Mouse (Mus musculus) lung, embryonic 16.5 days (tissue): ENCODE measurements around the gene Tsc22d3. TPM values are rescaled to one million over a fixed set of nuclear protein-coding genes. Genes with fewer than 3 reads are reported as not detected.
"Not testable (repeated sequence)": the region's sequence is repeated elsewhere in the genome, so short reads cannot be mapped to it uniquely, and the experiment has no call there.

Source experiments
- ATAC-seq: fragments of 200-750 bp; cut with Nextera tagmentation; 2 replicates; pipeline ENCODE4 v1.8.0; 2017; ENCODE audit warnings: low read depth, mild to moderate bottlenecking, moderate library complexity
- H3K27ac ChIP-seq: fragments of 300-500 bp; sonication (generic); 2 replicates; pipeline ENCODE4 v1.5.1; 2014; ENCODE audit warnings: mild to moderate bottlenecking, control low read depth, low read length
- H3K27me3 ChIP-seq: fragments of 300-500 bp; sonication (generic); 2 replicates; pipeline ENCODE4 v1.6.1; 2014; ENCODE audit warnings: low read depth, low read length, mixed read lengths; ENCODE audit not compliant: control insufficient read depth, insufficient read depth
- H3K36me3 ChIP-seq: fragments of 300-500 bp; sonication (generic); 2 replicates; pipeline ENCODE4 v1.6.1; 2014; ENCODE audit warnings: low read length; ENCODE audit not compliant: control insufficient read depth, insufficient read depth
- H3K4me1 ChIP-seq: fragments of 300-500 bp; sonication (generic); replicated peaks from 2 replicates; pipeline ENCODE4 v1.6.1; 2014; ENCODE audit warnings: low read length, mixed read lengths; ENCODE audit not compliant: control insufficient read depth, insufficient read depth
- H3K4me2 ChIP-seq: fragments of 300-500 bp; sonication (generic); 2 replicates; pipeline ENCODE4 v1.6.1; 2014; ENCODE audit warnings: low read depth, low read length, control low read depth
- H3K4me3 ChIP-seq: fragments of 300-500 bp; sonication (generic); 2 replicates; pipeline ENCODE4 v1.5.1; 2014; ENCODE audit warnings: mild to moderate bottlenecking, low read length, control low read depth
- H3K9ac ChIP-seq: fragments of 300-500 bp; sonication (generic); 2 replicates; pipeline ENCODE4 v1.6.1; 2014; ENCODE audit warnings: low read length, control low read depth
- H3K9me3 ChIP-seq: fragments of 300-500 bp; sonication (generic); 2 replicates; pipeline ENCODE4 v1.6.1; 2016; ENCODE audit warnings: low read length; ENCODE audit not compliant: control insufficient read depth
- WGBS: fragments of 180-500 bp; shearing (Covaris S2); extraction: QIAGEN DNeasy Blood & Tissue Kit; methylation state at CpG from one replicate; pipeline ENCODE4 v1.1.7; 2014; 5-methylcytosine and 5-hydroxymethylcytosine counted together
- polyA plus RNA-seq: library from polyadenylated mRNA; unstranded; fragments of >200 nt; fragmentation: Nextera tagmentation; extraction: Ambion mirVana; gene quantifications from 2 replicates; pipeline ENCODE4 v1.2.1, GENCODE M21; 2015

Gene Tsc22d3
- polyA plus RNA-seq, 1 experiment from 2014 or later = 119 TPM

- Histone ChIP-seq H3K9me3 (no peaks in the 10 kb centered on the region), H3K27me3 (no peaks in the 10 kb centered on the region), H3K9ac (no peak overlapping the region), H3K4me2 (no peak overlapping the region), H3K36me3 (no peaks in the 10 kb centered on the region), H3K4me1 (peaks cover 4% of the 10 kb centered on the region; the same call in 1 of the 2 replicates), H3K4me3 (no peak overlapping the region), H3K27ac (no peak overlapping the region)
- WGBS = 70% methylated on average over 5 of the region's 5 CpGs
- ATAC-seq = no peak
These were observed 100.2 kb downstream of the Tsc22d3 start for GRCm38 (mm10) chrX:140500306-140500705.

DNA sequence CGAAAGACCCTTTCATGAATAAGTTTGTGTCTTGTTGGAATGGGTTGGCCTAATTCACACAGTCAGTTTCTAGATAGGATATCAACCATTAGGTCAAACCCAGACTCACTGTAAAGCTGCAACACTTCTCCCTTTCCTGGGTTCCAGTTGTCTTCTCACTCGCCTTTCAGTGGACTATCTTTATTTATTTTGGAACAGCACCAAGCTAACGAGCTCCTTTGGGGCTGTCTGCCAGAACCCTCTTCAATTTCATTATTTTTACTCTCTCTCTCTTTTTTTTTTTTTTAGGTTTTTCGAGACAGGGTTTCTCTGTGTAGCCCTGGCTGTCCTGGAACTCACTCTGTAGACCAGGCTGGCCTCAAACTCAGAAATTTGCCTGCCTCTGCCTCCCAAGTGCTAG, 102.0 kb downstream of the Tsc22d3 start:
- WGBS = 34% methylated on average over 4 of the region's 4 CpGs
- H3K9me3 ChIP-seq, H3K36me3 ChIP-seq, H3K9ac ChIP-seq, H3K4me1 ChIP-seq, H3K27ac ChIP-seq, H3K27me3 ChIP-seq, H3K4me3 ChIP-seq, ATAC-seq, H3K4me2 ChIP-seq: not testable (repeated sequence)

GRCm38 (mm10) chrX:140494170-140494569, 106.3 kb downstream of the Tsc22d3 start:
- H3K27ac ChIP-seq = no peak overlapping the region
- ATAC-seq = no peak
- H3K4me2 ChIP-seq = no peak overlapping the region
- no peaks in the 10 kb centered on the region for H3K36me3 ChIP-seq
- H3K4me3 ChIP-seq = no peak overlapping the region
- no peaks in the 10 kb centered on the region; the same call in 1 of the 2 replicates for H3K27me3 ChIP-seq
- no peak overlapping the region for H3K9ac ChIP-seq
- no peaks in the 10 kb centered on the region for H3K4me1 ChIP-seq
- 79% methylated on average over 6 of the region's 6 CpGs for WGBS
- no peaks in the 10 kb centered on the region for H3K9me3 ChIP-seq

- Histone ChIP-seq H3K9me3 (no peaks in the 10 kb centered on the region), H3K36me3 (no peaks in the 10 kb centered on the region), H3K27me3 (no peaks in the 10 kb centered on the region; the same call in 1 of the 2 replicates), H3K4me3 (no peak overlapping the region), H3K4me2 (no peak overlapping the region), H3K4me1 (no peaks in the 10 kb centered on the region), H3K27ac (no peak overlapping the region), H3K9ac (no peak overlapping the region)
- 47% methylated on average over 7 of the region's 7 CpGs for WGBS
- no peak for ATAC-seq
These were observed 106.9 kb downstream of the Tsc22d3 start for GRCm38 (mm10) chrX:140493527-140494029.

- ATAC-seq = no peak
- 49% methylated on average over 10 of the region's 10 CpGs for WGBS
- H3K36me3 ChIP-seq = no peaks in the 10 kb centered on the region
These were observed 108.4 kb downstream of the Tsc22d3 start for GRCm38 (mm10) chrX:140491884-140492571.

GRCm38 (mm10) chrX:140490203-140490602, 110.3 kb downstream of the Tsc22d3 start:
- no peak for ATAC-seq
- 70% methylated on average over 3 of the region's 3 CpGs for WGBS

More at GRCm38 (mm10) chrX:140491884-140492571, 108.4 kb downstream of the Tsc22d3 start:
- no peak overlapping the region for H3K27ac ChIP-seq
- no peaks in the 10 kb centered on the region for H3K9me3 ChIP-seq
- H3K4me2 ChIP-seq = no peak overlapping the region
- no peaks in the 10 kb centered on the region; the same call in 1 of the 2 replicates for H3K27me3 ChIP-seq
- H3K4me3 ChIP-seq = no peak overlapping the region
- H3K9ac ChIP-seq = no peak overlapping the region
- no peaks in the 10 kb centered on the region for H3K4me1 ChIP-seq

More at GRCm38 (mm10) chrX:140490203-140490602, 110.3 kb downstream of the Tsc22d3 start:
- Histone ChIP-seq H3K9ac (no peak overlapping the region), H3K4me3 (no peak overlapping the region), H3K27me3 (no peaks in the 10 kb centered on the region; the same call in 1 of the 2 replicates), H3K4me1 (no peaks in the 10 kb centered on the region), H3K27ac (no peak overlapping the region), H3K36me3 (no peaks in the 10 kb centered on the region), H3K9me3 (no peaks in the 10 kb centered on the region), H3K4me2 (no peak overlapping the region)

Other genes with a start within 250 kb of the Tsc22d3 start
- gene Prps1, start 144.0 kb downstream of the Tsc22d3 start, polyA plus RNA-seq = 33.4 and 35.0 TPM in 2 replicates
- 6.2 and 7.5 TPM in 2 replicates for gene Mid2, start 63.9 kb upstream of the Tsc22d3 start, polyA plus RNA-seq
- gene Tex13b, start 212.8 kb upstream of the Tsc22d3 start, polyA plus RNA-seq = not detected in 2 replicates